In genomic region chr9:34975245-34975644, GRCm38 (mm10) we compare ENCODE assay signal across 15 mouse cellular contexts.
"Had no signal": no experiment of that assay in that cellular context is flagged by ENCODE, and none has a peak within 500 bp of the region (broad histone marks: within the 10 kb centered on the region; RNA-seq: fewer than 3 reads in every experiment).

No protein-coding gene starts in this region.

- H3K27ac ChIP-seq: layer of hippocampus, adult 2 months; limb, embryonic 13.5 days; midbrain, embryonic 10.5 days; neural tube, embryonic 13.5 days; stomach, embryonic 15.5 days had no signal

- H3K27me3 ChIP-seq: neural tube, embryonic 13.5 days; stomach, embryonic 15.5 days had no signal

- H3K9me3 ChIP-seq: limb, embryonic 13.5 days; midbrain, embryonic 10.5 days; neural tube, embryonic 13.5 days; stomach, embryonic 15.5 days had no signal

- DNase-seq: kidney, postnatal 10 days; kidney, postnatal 4 days; lung, embryonic 14.5 days; lung, postnatal 10 days; lung, postnatal 4 days; midbrain, embryonic 14.5 days; retina, postnatal 1 day; right cerebral cortex, postnatal 14 days; thymus, postnatal 36 days had no signal

- H3K36me3 ChIP-seq: limb, embryonic 13.5 days; midbrain, embryonic 10.5 days; neural tube, embryonic 13.5 days; stomach, embryonic 15.5 days had no signal

- H3K9ac ChIP-seq: limb, embryonic 13.5 days; lung, embryonic 14.5 days; neural tube, embryonic 13.5 days; stomach, embryonic 15.5 days had no signal

- H3K4me1 ChIP-seq: neural tube, embryonic 13.5 days had no signal

- H3K4me3 ChIP-seq: layer of hippocampus, adult 2 months; limb, embryonic 13.5 days; midbrain, embryonic 10.5 days; neural tube, embryonic 13.5 days; stomach, embryonic 15.5 days had no signal

- H3K4me2 ChIP-seq: limb, embryonic 13.5 days; liver, embryonic 11.5 days; lung, embryonic 14.5 days; neural tube, embryonic 13.5 days; stomach, embryonic 15.5 days had no signal
